Mouse (Mus musculus): ENCODE measurements around the gene Phf23.

DNA sequence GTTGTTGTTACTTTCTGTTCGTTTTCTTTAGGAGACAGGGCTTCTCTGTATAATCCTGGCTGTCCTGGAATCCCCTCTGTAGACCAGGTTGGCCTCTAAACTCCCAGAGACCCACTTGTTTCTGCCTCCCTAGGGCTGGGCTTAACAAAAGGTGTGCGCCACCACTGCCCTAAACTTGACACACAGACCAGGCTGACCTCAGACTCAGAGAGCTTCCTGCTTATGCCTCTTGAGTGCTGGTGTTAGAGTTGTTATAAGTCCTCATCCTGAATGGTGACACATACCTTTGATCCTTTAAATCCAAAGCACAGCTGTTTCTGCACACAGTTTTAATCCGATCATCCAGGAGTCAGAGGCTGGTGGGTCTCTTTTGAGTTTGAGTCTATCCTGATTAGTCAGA is 2.6 kb upstream of the Phf23 start:
- TF ChIP-seq POLR2A (IDR thresholded peaks at IDR 0.05; ENCODE audit: insufficient read depth, low read depth, low read length) (no peak), CTCF (IDR thresholded peaks at IDR 0.05; ENCODE audit: insufficient read depth, low read depth, low read length) (no peak)
